Mouse (Mus musculus) liver, postnatal 0 days (tissue): ENCODE measurements around the gene Themis. TPM values are rescaled to one million over a fixed set of nuclear protein-coding genes. Genes with fewer than 3 reads are reported as not detected.

ENCODE experiments used
- ATAC-seq: fragments of 200-750 bp; cut with Nextera tagmentation; 2 replicates; pipeline ENCODE4 v1.8.0; 2017; ENCODE audit warnings: mild to moderate bottlenecking, moderate library complexity
- DNase-seq: peaks from one replicate; pipeline ENCODE4 v3.0.0-alpha.2; 2016
- H3K27ac ChIP-seq: fragments of 300-500 bp; sonication (generic); 2 replicates; pipeline ENCODE4 v1.5.1; 2014; ENCODE audit warnings: antibody characterized with exemption, moderate library complexity, mild to moderate bottlenecking, low read depth
- H3K27me3 ChIP-seq: fragments of 300-500 bp; sonication (generic); 2 replicates; pipeline ENCODE4 v1.6.1; 2014; ENCODE audit warnings: low read length, control low read depth, mixed read lengths; ENCODE audit not compliant: insufficient read depth
- H3K36me3 ChIP-seq: fragments of 300-500 bp; sonication (generic); replicated peaks from 2 replicates; pipeline ENCODE4 v1.6.1; 2014; ENCODE audit warnings: mild to moderate bottlenecking, control low read depth, low read length, moderate library complexity, mixed read lengths; ENCODE audit not compliant: insufficient read depth
- H3K4me1 ChIP-seq: fragments of 300-500 bp; sonication (generic); 2 replicates; pipeline ENCODE4 v1.6.1; 2014; ENCODE audit warnings: antibody characterized with exemption, mild to moderate bottlenecking, control low read depth; ENCODE audit not compliant: insufficient read depth
- H3K4me2 ChIP-seq: fragments of 300-500 bp; sonication (generic); 2 replicates; pipeline ENCODE4 v1.6.1; 2014; ENCODE audit warnings: low read depth, mild to moderate bottlenecking, low read length, moderate library complexity, mixed read lengths
- H3K4me3 ChIP-seq: fragments of 300-500 bp; sonication (generic); 2 replicates; pipeline ENCODE4 v1.5.1; 2014; ENCODE audit warnings: low read depth, low read length
- H3K9ac ChIP-seq: fragments of 300-500 bp; sonication (generic); replicated peaks from 2 replicates; pipeline ENCODE4 v1.6.1; 2014; ENCODE audit warnings: mild to moderate bottlenecking, moderate library complexity
- H3K9me3 ChIP-seq: fragments of 300-500 bp; sonication (generic); 2 replicates; pipeline ENCODE4 v1.6.1; 2016; ENCODE audit warnings: mild to moderate bottlenecking, control low read depth, low read length, mixed read lengths
- CTCF ChIP-seq: sonication (generic); IDR thresholded peaks from 2 replicates; pipeline ENCODE4 v1.5.1; 2016; ENCODE audit warnings: antibody characterized with exemption, low read depth
- EP300 ChIP-seq: IDR thresholded peaks from 2 replicates; pipeline ENCODE4 v1.6.1; 2016; ENCODE audit warnings: antibody characterized with exemption, low read depth, mild to moderate bottlenecking
- WGBS: fragments of 180-500 bp; shearing (Covaris S2); extraction: QIAGEN DNeasy Blood & Tissue Kit; methylation state at CpG from one replicate; pipeline ENCODE4 v1.1.7; 2014; ENCODE audit not compliant: insufficient replicate concordance; 5-methylcytosine and 5-hydroxymethylcytosine counted together
- polyA plus RNA-seq: library from polyadenylated mRNA; unstranded; fragments of >200 nt; fragmentation: Nextera tagmentation; extraction: Ambion mirVana; gene quantifications from 2 replicates; pipeline ENCODE4 v1.2.1, GENCODE M21; 2015

Themis gene
- polyA plus RNA-seq, 1 experiment from 2014 or later: not detected

GRCm38 (mm10) chr10:28651910-28652309 is 16.2 kb upstream of the Themis start:
- Histone ChIP-seq H3K27me3 (no peaks in the 10 kb centered on the region), H3K4me3 (no peak overlapping the region), H3K36me3 (no peaks in the 10 kb centered on the region), H3K9me3 (no peaks in the 10 kb centered on the region), H3K27ac (no peak overlapping the region), H3K4me1 (no peaks in the 10 kb centered on the region), H3K9ac (no peak overlapping the region), H3K4me2 (no peak overlapping the region)
- no peak for TF ChIP-seq EP300
- no peak for TF ChIP-seq CTCF
- WGBS: 31% methylated on average over 2 of the region's 2 CpGs
- ATAC-seq (no peak), DNase-seq (no peak)

DNA sequence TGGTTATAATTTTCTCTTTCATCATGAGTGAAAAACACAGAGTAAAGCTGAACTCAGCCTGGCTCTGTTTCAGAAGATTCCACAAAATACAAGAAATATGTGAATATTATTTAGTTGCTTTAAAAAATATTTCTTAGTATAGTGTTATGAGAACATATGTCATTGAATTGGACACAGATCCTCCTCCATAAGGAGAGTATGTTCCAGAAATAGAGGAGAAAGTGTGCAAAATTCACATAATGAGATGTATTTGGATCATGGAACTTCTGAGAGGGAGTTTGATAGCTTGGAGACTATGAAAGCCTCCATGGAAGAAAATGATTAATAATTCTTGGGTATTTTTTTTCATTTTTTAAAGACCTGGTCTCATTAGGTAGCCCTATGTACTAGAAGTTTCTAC is 13.4 kb upstream of the Themis start:
- no peaks in the 10 kb centered on the region for H3K9me3 ChIP-seq
- no peak overlapping the region for H3K4me2 ChIP-seq
- no peak overlapping the region for H3K27ac ChIP-seq
- ATAC-seq (no peak), DNase-seq (no peak)
- no peaks in the 10 kb centered on the region for H3K36me3 ChIP-seq
- H3K4me3 ChIP-seq: no peak overlapping the region
- no peak overlapping the region for H3K9ac ChIP-seq
- TF ChIP-seq EP300: no peak
- no peak for TF ChIP-seq CTCF
- no peaks in the 10 kb centered on the region for H3K4me1 ChIP-seq
- no peaks in the 10 kb centered on the region for H3K27me3 ChIP-seq

- WGBS: 71% methylated on average over 6 of the region's 6 CpGs
- Histone ChIP-seq H3K4me1 (no peaks in the 10 kb centered on the region), H3K27ac (no peak overlapping the region), H3K27me3 (no peaks in the 10 kb centered on the region), H3K36me3 (no peaks in the 10 kb centered on the region), H3K9me3 (no peaks in the 10 kb centered on the region), H3K9ac (no peak overlapping the region), H3K4me2 (no peak overlapping the region), H3K4me3 (no peak overlapping the region)
- ATAC-seq (no peak), DNase-seq (no peak)
- TF ChIP-seq CTCF (no peak), EP300 (no peak)
Observed at GRCm38 (mm10) chr10:28665141-28665540, 3.0 kb upstream of the Themis start.

GRCm38 (mm10) chr10:28673931-28674330 is 5.8 kb downstream of the Themis start:
- H3K4me1 ChIP-seq: no peaks in the 10 kb centered on the region
- no peak for TF ChIP-seq CTCF
- no peak for TF ChIP-seq EP300
- WGBS: 75% methylated on average over 3 of the region's 3 CpGs

GRCm38 (mm10) chr10:28675337-28675736 is 7.2 kb downstream of the Themis start:
- Histone ChIP-seq H3K4me2 (no peak overlapping the region), H3K9ac (no peak overlapping the region), H3K4me1 (no peaks in the 10 kb centered on the region), H3K36me3 (no peaks in the 10 kb centered on the region), H3K4me3 (no peak overlapping the region), H3K27me3 (no peaks in the 10 kb centered on the region), H3K9me3 (no peaks in the 10 kb centered on the region), H3K27ac (no peak overlapping the region)
- ATAC-seq (no peak), DNase-seq (no peak)
- 73% methylated on average over 2 of the region's 2 CpGs for WGBS
- TF ChIP-seq EP300: no peak
- no peak for TF ChIP-seq CTCF

More at GRCm38 (mm10) chr10:28673931-28674330, 5.8 kb downstream of the Themis start:
- no peak overlapping the region for H3K27ac ChIP-seq
- no peaks in the 10 kb centered on the region for H3K27me3 ChIP-seq
- H3K9me3 ChIP-seq: no peaks in the 10 kb centered on the region
- no peak overlapping the region for H3K4me2 ChIP-seq
- no peak overlapping the region for H3K9ac ChIP-seq
- DNase-seq (no peak), ATAC-seq (no peak)
- no peaks in the 10 kb centered on the region for H3K36me3 ChIP-seq
- no peak overlapping the region for H3K4me3 ChIP-seq

DNA sequence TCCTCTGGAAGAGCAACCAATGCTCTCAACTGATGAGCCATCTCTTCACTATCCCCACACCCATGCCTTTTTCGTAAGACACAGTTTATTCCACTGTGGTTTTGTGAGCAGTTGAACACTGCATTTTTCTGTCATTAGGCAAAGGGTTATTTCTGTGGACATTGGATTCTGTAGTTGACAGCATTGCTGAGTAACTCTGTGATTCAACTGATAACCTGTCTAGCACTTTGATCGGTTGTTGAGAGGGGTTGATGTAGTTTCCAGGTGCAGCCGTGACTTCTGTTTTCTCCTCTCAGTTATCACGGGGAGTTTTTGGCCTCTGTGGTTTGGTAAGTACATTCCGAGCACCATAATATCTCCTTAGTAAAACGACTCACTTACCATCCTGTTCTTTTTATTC is 26.8 kb downstream of the Themis start:
- Histone ChIP-seq H3K4me1 (no peaks in the 10 kb centered on the region), H3K36me3 (no peaks in the 10 kb centered on the region), H3K9me3 (no peaks in the 10 kb centered on the region), H3K4me3 (no peak overlapping the region), H3K4me2 (no peak overlapping the region), H3K27ac (no peak overlapping the region), H3K9ac (no peak overlapping the region), H3K27me3 (no peaks in the 10 kb centered on the region)
- TF ChIP-seq CTCF (no peak), EP300 (no peak)
- ATAC-seq (no peak), DNase-seq (no peak)
- WGBS: 54% methylated on average over 6 of the region's 6 CpGs

- no peaks in the 10 kb centered on the region for H3K9me3 ChIP-seq
Observed at GRCm38 (mm10) chr10:28696032-28696431, 27.9 kb downstream of the Themis start.

More at GRCm38 (mm10) chr10:28696032-28696431, 27.9 kb downstream of the Themis start:
- no peak overlapping the region for H3K9ac ChIP-seq
- DNase-seq (no peak), ATAC-seq (no peak)
- no peak overlapping the region for H3K27ac ChIP-seq
- TF ChIP-seq EP300: no peak
- TF ChIP-seq CTCF: no peak
- H3K4me2 ChIP-seq: no peak overlapping the region
- WGBS: 79% methylated on average over 1 of the region's 1 CpGs
- no peaks in the 10 kb centered on the region for H3K36me3 ChIP-seq
- no peak overlapping the region for H3K4me3 ChIP-seq
- H3K27me3 ChIP-seq: no peaks in the 10 kb centered on the region
- no peaks in the 10 kb centered on the region for H3K4me1 ChIP-seq
